Mouse (Mus musculus) R1 (cell line): ENCODE measurements around the gene Phlpp1.

Source experiments
- DNase-seq: peaks from one replicate; pipeline ENCODE4 v3.0.0-alpha.2; 2018; ENCODE audit warnings: low read depth, low spot score

Phlpp1 gene

GRCm38 (mm10) chr1:106380465-106380864, 208.9 kb downstream of the Phlpp1 start:
- DNase-seq, result no peak

- no peak for DNase-seq
Observed at GRCm38 (mm10) chr1:106386542-106386941, 215.0 kb downstream of the Phlpp1 start.

GRCm38 (mm10) chr1:106387264-106387663, 215.7 kb downstream of the Phlpp1 start:
- DNase-seq, result no peak

- DNase-seq, result peak; percentile 55
Observed at GRCm38 (mm10) chr1:106389673-106390072, 218.1 kb downstream of the Phlpp1 start.

GRCm38 (mm10) chr1:106393072-106393471, 221.5 kb downstream of the Phlpp1 start:
- DNase-seq, result no peak

- DNase-seq, result no peak
Observed at GRCm38 (mm10) chr1:106394678-106395077, 223.1 kb downstream of the Phlpp1 start.

GRCm38 (mm10) chr1:106395476-106395875, 223.9 kb downstream of the Phlpp1 start:
- DNase-seq, result peak; percentile 75

- DNase-seq, result no peak
Observed at GRCm38 (mm10) chr1:106400900-106401634, 229.5 kb downstream of the Phlpp1 start.

- DNase-seq, result no peak
Observed at GRCm38 (mm10) chr1:106403011-106403501, 231.5 kb downstream of the Phlpp1 start.

GRCm38 (mm10) chr1:106406852-106407251, 235.3 kb downstream of the Phlpp1 start:
- DNase-seq, result no peak

- no peak for DNase-seq
Observed at GRCm38 (mm10) chr1:106407963-106408440, 236.4 kb downstream of the Phlpp1 start.

- DNase-seq, result no peak
Observed at GRCm38 (mm10) chr1:106410858-106411257, 239.3 kb downstream of the Phlpp1 start.

- DNase-seq, result peak; percentile 39
Observed at GRCm38 (mm10) chr1:106425128-106425936, 253.8 kb downstream of the Phlpp1 start.

GRCm38 (mm10) chr1:106428170-106428569, 256.6 kb downstream of the Phlpp1 start:
- peak; percentile 13 for DNase-seq

- DNase-seq, result no peak
Observed at GRCm38 (mm10) chr1:106428580-106428979, 257.0 kb downstream of the Phlpp1 start.

GRCm38 (mm10) chr1:106433580-106433979, 262.0 kb downstream of the Phlpp1 start:
- DNase-seq, result no peak
